Mouse (Mus musculus) heart, embryonic 12.5 days (tissue): ENCODE data around the gene Ostn. TPM values are rescaled to one million over a fixed set of nuclear protein-coding genes. Genes with fewer than 3 reads are reported as not detected.
"Not testable (repeated sequence)": the region's sequence is repeated elsewhere in the genome, so short reads cannot be mapped to it uniquely, and the experiment has no call there.

Experiments
- ATAC-seq: fragments of 200-750 bp; cut with Nextera tagmentation; 2 replicates; pipeline ENCODE4 v1.8.0; 2017; ENCODE audit warnings: moderate TSS enrichment, moderate library complexity; ENCODE audit not compliant: insufficient number of reproducible peaks, low FRiP score
- H3K27ac ChIP-seq: fragments of 300-500 bp; sonication (generic); 2 replicates; pipeline ENCODE4 v1.5.1; 2016; ENCODE audit warnings: mild to moderate bottlenecking, moderate library complexity; ENCODE audit not compliant: poor library complexity, severe bottlenecking
- H3K27me3 ChIP-seq: fragments of 300-500 bp; sonication (generic); replicated peaks from 2 replicates; pipeline ENCODE4 v1.6.1; 2016; ENCODE audit warnings: mild to moderate bottlenecking, moderate library complexity
- H3K36me3 ChIP-seq: fragments of 300-500 bp; sonication (generic); 2 replicates; pipeline ENCODE4 v1.6.1; 2016; ENCODE audit warnings: mild to moderate bottlenecking, moderate library complexity
- H3K4me1 ChIP-seq: fragments of 300-500 bp; sonication (generic); replicated peaks from 2 replicates; pipeline ENCODE4 v1.6.1; 2016; ENCODE audit warnings: mild to moderate bottlenecking
- H3K4me2 ChIP-seq: fragments of 300-500 bp; sonication (generic); 2 replicates; pipeline ENCODE4 v1.6.1; 2016; ENCODE audit warnings: mild to moderate bottlenecking, moderate library complexity
- H3K4me3 ChIP-seq: fragments of 300-500 bp; sonication (generic); 2 replicates; pipeline ENCODE4 v1.5.1; 2016; ENCODE audit warnings: mild to moderate bottlenecking
- H3K9ac ChIP-seq: fragments of 300-500 bp; sonication (generic); 2 replicates; pipeline ENCODE4 v1.6.1; 2016; ENCODE audit warnings: mild to moderate bottlenecking, moderate library complexity
- H3K9me3 ChIP-seq: fragments of 300-500 bp; sonication (generic); replicated peaks from 2 replicates; pipeline ENCODE4 v1.6.1; 2016; ENCODE audit warnings: mild to moderate bottlenecking, moderate library complexity
- WGBS: fragments of 180-500 bp; shearing (Covaris S2); methylation state at CpG from one replicate; pipeline ENCODE4 v1.1.7; 2016; 5-methylcytosine and 5-hydroxymethylcytosine counted together
- polyA plus RNA-seq: library from polyadenylated mRNA; unstranded; fragments of >200 nt; fragmentation: Nextera tagmentation; extraction: Ambion mirVana; gene quantifications from 2 replicates; pipeline ENCODE4 v1.2.1, GENCODE M21; 2016

Gene Ostn
- polyA plus RNA-seq = not detected in 2 replicates

- H3K9me3 ChIP-seq, H3K27ac ChIP-seq, ATAC-seq, H3K4me1 ChIP-seq, H3K4me3 ChIP-seq, H3K36me3 ChIP-seq, H3K27me3 ChIP-seq, H3K4me2 ChIP-seq, H3K9ac ChIP-seq: not testable (repeated sequence)
- WGBS = 75% methylated on average over 4 of the region's 4 CpGs
Observed at GRCm38 (mm10) chr16:27307189-27307588, at the start of gene Ostn. Gene Ostn, plus strand, starts transcription at chr16:27307489.

- 67% methylated on average over 4 of the region's 4 CpGs for WGBS
- Histone ChIP-seq H3K9ac (no peak overlapping the region), H3K4me3 (no peak overlapping the region), H3K4me2 (no peak overlapping the region), H3K9me3 (no peaks in the 10 kb centered on the region), H3K36me3 (no peaks in the 10 kb centered on the region), H3K27ac (no peak overlapping the region), H3K27me3 (no peaks in the 10 kb centered on the region), H3K4me1 (no peaks in the 10 kb centered on the region)
- no peak for ATAC-seq
Observed at GRCm38 (mm10) chr16:27268748-27269147, 38.5 kb upstream of the Ostn start.

- Histone ChIP-seq H3K36me3 (no peaks in the 10 kb centered on the region), H3K4me3 (no peak overlapping the region), H3K9me3 (no peaks in the 10 kb centered on the region), H3K9ac (no peak overlapping the region), H3K27ac (no peak overlapping the region), H3K4me1 (no peaks in the 10 kb centered on the region), H3K27me3 (no peaks in the 10 kb centered on the region), H3K4me2 (no peak overlapping the region)
- 77% methylated on average over 3 of the region's 3 CpGs for WGBS
- no peak for ATAC-seq
Observed at GRCm38 (mm10) chr16:27287410-27287809, 19.9 kb upstream of the Ostn start.

GRCm38 (mm10) chr16:27296508-27296907, 10.8 kb upstream of the Ostn start:
- Histone ChIP-seq H3K4me3 (no peak overlapping the region), H3K27me3 (no peaks in the 10 kb centered on the region), H3K4me2 (no peak overlapping the region), H3K4me1 (no peaks in the 10 kb centered on the region), H3K9ac (no peak overlapping the region), H3K36me3 (no peaks in the 10 kb centered on the region), H3K27ac (no peak overlapping the region), H3K9me3 (no peaks in the 10 kb centered on the region)
- ATAC-seq = no peak
- 85% methylated on average over 3 of the region's 3 CpGs for WGBS

DNA sequence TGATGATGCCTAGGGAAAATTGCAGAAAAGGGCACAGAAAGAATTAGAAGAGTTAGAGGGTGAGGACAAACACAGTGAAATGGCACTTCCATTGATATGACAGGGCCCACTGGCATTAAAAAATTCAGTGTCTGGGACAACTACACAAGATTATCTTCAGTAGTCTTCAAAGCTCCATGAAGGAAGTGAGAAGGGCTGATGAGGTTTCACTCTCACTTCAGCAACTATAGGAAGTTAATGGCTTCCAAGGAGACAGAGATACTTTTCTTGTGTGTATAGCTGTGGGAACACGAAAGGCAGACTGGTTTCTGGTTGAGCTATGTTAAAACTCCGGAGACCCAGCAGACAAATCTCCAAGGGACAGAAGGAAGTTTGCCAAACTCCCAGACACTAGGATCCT, 10.4 kb upstream of the Ostn start:
- ATAC-seq = no peak

GRCm38 (mm10) chr16:27319099-27319498, 11.8 kb downstream of the Ostn start:
- Histone ChIP-seq H3K9ac (no peak overlapping the region), H3K36me3 (no peaks in the 10 kb centered on the region), H3K9me3 (no peaks in the 10 kb centered on the region), H3K4me3 (no peak overlapping the region), H3K4me1 (no peaks in the 10 kb centered on the region), H3K27me3 (no peaks in the 10 kb centered on the region), H3K27ac (no peak overlapping the region), H3K4me2 (no peak overlapping the region)
- 67% methylated on average over 1 of the region's 1 CpGs for WGBS
- ATAC-seq = no peak

More for the DNA sequence above, 10.4 kb upstream of the Ostn start:
- no peak overlapping the region for H3K4me2 ChIP-seq
- no peaks in the 10 kb centered on the region for H3K4me1 ChIP-seq
- no peak overlapping the region for H3K4me3 ChIP-seq
- H3K27me3 ChIP-seq = no peaks in the 10 kb centered on the region
- H3K27ac ChIP-seq = no peak overlapping the region
- no peaks in the 10 kb centered on the region for H3K9me3 ChIP-seq
- 81% methylated on average over 2 of the region's 2 CpGs for WGBS
- no peaks in the 10 kb centered on the region for H3K36me3 ChIP-seq
- H3K9ac ChIP-seq = no peak overlapping the region

DNA sequence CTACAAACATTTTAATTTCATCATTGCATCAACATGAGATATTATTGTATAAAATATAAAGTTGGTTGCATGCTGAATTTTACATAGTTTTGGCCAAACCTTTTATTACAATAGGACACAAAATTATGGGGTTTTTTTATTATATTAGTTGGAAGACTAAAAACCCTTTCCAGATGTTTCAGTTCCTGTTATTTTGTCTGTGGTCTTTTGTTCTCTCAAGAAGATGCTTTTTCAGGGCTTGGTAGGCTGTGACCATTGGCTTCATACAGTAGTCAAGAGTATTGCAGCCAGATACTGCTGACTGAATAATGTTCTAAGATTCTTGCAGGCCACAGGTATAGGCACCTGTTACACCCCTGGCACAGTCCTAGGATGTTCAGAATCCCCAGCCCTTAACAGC, 14.8 kb downstream of the Ostn start:
- no peak overlapping the region for H3K4me2 ChIP-seq
- no peak for ATAC-seq

DNA sequence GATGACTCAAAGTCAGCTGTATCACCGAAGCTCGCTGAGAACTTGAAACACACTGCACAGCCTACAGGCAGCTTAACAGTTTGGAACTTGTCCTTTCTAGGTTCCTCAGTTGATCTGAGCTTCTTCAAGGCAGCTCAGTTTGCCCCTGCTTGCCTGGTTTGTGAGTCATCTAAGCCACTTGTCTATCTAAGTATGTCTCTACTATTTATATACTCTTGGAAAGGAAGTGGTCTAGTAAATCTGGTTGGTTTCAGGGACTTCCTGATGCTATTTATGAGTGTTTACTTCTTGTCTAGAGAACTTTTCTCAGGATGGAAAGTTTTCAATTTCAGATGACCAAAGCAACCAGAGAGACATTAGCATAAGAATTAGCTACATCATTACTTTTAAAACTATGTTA, 19.2 kb downstream of the Ostn start:
- Histone ChIP-seq H3K27ac (no peak overlapping the region), H3K4me3 (no peak overlapping the region), H3K4me1 (no peaks in the 10 kb centered on the region), H3K27me3 (no peaks in the 10 kb centered on the region), H3K9ac (no peak overlapping the region), H3K9me3 (no peaks in the 10 kb centered on the region), H3K36me3 (no peaks in the 10 kb centered on the region), H3K4me2 (no peak overlapping the region)
- ATAC-seq = no peak
- WGBS = 92% methylated on average over 2 of the region's 2 CpGs

More for the DNA sequence above, 14.8 kb downstream of the Ostn start:
- Histone ChIP-seq H3K9me3 (no peaks in the 10 kb centered on the region), H3K4me1 (no peaks in the 10 kb centered on the region), H3K36me3 (no peaks in the 10 kb centered on the region), H3K4me3 (no peak overlapping the region), H3K27me3 (no peaks in the 10 kb centered on the region), H3K27ac (no peak overlapping the region), H3K9ac (no peak overlapping the region)

GRCm38 (mm10) chr16:27347521-27347920, 40.2 kb downstream of the Ostn start:
- 65% methylated on average over 3 of the region's 3 CpGs for WGBS
- no peaks in the 10 kb centered on the region for H3K27me3 ChIP-seq

DNA sequence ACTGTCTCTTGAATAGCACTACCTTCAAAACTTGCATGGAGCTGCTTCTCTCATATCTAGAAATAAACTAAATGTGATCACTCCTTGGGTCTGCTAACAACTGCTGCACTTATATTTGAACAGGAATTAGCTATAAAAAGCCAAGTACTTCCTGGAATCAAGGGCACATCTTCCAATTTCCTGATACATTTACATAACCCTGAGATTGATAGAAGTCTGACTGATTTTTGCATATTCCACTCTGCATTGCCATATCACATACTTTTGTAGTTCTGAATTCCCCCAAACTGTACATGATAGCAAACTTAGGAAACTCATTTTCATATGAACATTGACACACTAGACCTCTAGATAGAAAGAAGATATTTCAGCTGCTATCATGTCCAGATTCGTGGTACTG, 41.1 kb downstream of the Ostn start:
- no peaks in the 10 kb centered on the region for H3K36me3 ChIP-seq
- 65% methylated on average over 1 of the region's 1 CpGs for WGBS
- H3K9me3 ChIP-seq = no peaks in the 10 kb centered on the region
- H3K27me3 ChIP-seq = no peaks in the 10 kb centered on the region
- H3K27ac ChIP-seq = no peak overlapping the region
- no peak for ATAC-seq
- no peak overlapping the region for H3K4me3 ChIP-seq
- H3K4me1 ChIP-seq = no peaks in the 10 kb centered on the region
- no peak overlapping the region for H3K4me2 ChIP-seq
- no peak overlapping the region for H3K9ac ChIP-seq

More at GRCm38 (mm10) chr16:27347521-27347920, 40.2 kb downstream of the Ostn start:
- H3K27ac ChIP-seq = no peak overlapping the region
- H3K4me2 ChIP-seq = no peak overlapping the region
- no peak overlapping the region for H3K9ac ChIP-seq
- no peak for ATAC-seq
- H3K4me3 ChIP-seq = no peak overlapping the region
- no peaks in the 10 kb centered on the region for H3K9me3 ChIP-seq
- no peaks in the 10 kb centered on the region for H3K4me1 ChIP-seq
- H3K36me3 ChIP-seq = no peaks in the 10 kb centered on the region

GRCm38 (mm10) chr16:27349235-27349634, 41.9 kb downstream of the Ostn start:
- Histone ChIP-seq H3K27ac (no peak overlapping the region), H3K27me3 (no peaks in the 10 kb centered on the region), H3K4me2 (no peak overlapping the region), H3K4me3 (no peak overlapping the region), H3K4me1 (no peaks in the 10 kb centered on the region), H3K36me3 (no peaks in the 10 kb centered on the region), H3K9ac (no peak overlapping the region), H3K9me3 (no peaks in the 10 kb centered on the region)
- 86% methylated on average over 2 of the region's 2 CpGs for WGBS
- no peak for ATAC-seq

GRCm38 (mm10) chr16:27349878-27350532, 42.7 kb downstream of the Ostn start:
- no peak for ATAC-seq
- Histone ChIP-seq H3K36me3 (no peaks in the 10 kb centered on the region), H3K27me3 (no peaks in the 10 kb centered on the region), H3K4me1 (no peaks in the 10 kb centered on the region), H3K27ac (no peak overlapping the region), H3K9ac (no peak overlapping the region), H3K4me2 (no peak overlapping the region), H3K9me3 (no peaks in the 10 kb centered on the region), H3K4me3 (no peak overlapping the region)
- 81% methylated on average over 7 of the region's 7 CpGs for WGBS
